Mouse (Mus musculus): ENCODE measurements around the gene Tab1. TPM values are rescaled to one million over a fixed set of nuclear protein-coding genes. Genes with fewer than 3 reads are reported as not detected.
"Not testable (repeated sequence)": the region's sequence is repeated elsewhere in the genome, so short reads cannot be mapped to it uniquely, and the experiment has no call there.

Gene Tab1
- total RNA-seq, 2 experiments from 2014 or later, result 6.0 to 15.7 TPM

DNA sequence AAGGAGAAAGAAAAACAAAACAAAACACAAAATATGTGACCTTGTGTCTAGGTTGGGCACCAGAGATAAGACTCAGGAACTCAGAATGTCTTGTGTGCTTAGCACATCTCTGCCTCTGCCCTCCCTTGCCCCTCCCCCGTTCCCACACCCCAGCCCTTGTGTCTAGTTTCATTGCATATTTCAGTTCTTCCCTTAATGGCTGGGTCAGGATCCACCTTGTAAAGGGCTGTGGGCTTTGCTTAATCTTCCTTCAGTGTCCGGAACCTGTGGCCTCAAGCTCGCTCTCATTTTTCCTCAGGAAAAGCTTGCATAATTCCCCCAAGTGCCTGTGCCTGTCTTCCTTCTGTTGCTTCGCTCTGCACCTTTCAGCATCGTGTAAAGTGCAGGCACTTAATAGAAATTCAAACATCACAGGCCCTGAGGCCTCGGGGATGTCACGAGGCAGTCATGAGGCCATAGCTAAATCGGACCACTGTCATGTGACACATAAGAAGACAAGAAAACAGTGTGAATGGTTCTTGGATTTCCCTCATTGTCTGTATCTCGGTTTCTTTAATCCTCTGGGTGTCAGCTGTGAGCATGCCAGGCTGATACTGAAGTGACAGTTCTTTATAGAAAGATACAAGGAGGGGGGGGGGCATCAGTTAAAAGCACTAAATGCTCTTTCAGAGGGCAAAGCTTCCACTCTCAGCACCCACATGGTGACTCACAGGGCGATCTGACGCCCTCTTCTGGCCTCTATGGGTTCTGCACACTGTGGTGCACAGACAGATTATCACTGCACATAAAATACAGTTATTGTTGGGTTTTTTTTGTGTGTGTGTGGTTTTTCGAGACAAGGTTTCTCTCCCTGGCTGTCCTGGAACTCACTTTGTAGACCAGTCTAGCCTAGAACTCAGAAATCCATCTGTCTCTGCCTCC lies 27.2 kb upstream of the Tab1 start:
- ATAC-seq (replicated peaks; ENCODE audit: poor library complexity), result peak; percentile 71

DNA sequence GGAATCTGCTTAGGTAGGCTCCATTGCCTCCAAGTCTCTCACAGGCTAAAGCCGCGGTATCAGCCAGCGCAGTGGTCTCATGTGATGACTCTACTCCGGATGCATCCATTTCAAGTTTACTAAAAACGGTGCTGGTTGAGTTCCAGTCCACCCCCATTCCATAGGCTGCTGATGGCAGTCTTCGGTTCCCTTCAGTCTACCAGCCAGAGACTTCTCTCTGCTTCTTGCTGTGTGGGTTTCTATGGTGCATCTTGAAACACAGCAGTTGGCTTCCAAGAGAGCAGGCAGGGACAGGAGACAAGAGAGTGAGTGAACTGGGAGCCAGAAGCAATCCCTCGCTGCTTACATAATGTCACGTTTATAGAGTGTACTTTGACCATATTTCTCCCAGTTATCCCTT lies 25.8 kb upstream of the Tab1 start:
- no peak for ATAC-seq (replicated peaks; ENCODE audit: poor library complexity)

DNA sequence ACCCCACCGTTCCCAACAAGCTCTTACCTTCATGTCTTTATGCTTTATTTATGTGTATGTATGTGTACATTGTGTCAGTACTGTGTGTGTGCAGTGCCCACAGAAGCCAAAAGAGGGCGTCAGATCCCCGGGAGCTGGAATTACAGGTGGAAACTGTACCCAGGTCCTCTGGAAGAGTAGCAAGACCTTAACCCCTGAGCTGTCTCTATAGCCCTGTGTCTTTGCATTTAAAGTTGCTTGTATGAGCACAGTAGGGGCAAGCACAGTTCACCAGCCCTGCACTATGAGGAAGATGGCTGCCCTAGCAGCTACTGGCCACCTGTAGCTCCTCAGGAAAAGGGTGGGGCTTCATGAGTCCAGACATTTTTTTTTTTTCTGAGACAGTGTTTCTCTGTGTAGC lies 25.4 kb upstream of the Tab1 start:
- no peak for ATAC-seq (replicated peaks; ENCODE audit: poor library complexity)

DNA sequence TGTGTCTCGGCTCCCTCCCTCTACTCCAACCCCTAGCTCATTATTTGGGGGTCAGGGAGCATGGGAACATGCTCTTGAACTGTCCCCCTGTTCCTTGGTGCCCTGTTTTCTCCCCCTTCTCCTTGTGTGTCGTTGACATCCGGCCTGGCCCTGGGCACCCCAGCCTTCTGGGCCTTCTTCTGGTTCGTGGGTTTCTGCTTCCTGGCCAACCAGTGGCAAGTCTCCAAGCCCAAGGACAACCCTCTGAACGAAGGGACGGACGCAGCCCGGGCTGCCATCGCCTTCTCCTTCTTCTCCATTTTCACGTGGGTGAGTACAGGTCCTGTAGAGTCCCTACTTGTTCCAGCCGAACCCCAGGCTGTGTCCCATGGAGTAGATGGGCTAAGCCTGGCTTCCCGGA lies 21.5 kb upstream of the Tab1 start:
- peak; percentile 23 for ATAC-seq (replicated peaks; ENCODE audit: poor library complexity)

DNA sequence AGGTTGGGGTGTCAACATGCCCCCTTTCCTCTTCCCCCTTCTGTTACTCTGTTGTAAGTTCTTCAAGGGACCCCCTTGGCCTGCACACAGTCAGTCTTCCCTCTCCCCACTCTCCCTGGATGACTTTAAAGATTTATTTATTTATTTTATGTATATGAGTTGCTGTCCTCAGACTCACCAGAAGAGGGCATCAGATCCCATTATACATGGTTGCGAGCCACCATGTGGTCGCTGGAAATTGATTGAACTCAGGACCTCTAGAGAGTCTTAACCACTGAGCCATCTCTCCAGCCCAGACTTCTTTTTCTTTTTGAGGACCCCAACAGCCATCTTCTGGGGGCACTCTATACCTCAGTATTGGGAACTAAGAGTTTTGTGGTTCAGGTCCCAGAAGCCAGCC lies 20.4 kb upstream of the Tab1 start:
- no peak for ATAC-seq (replicated peaks; ENCODE audit: poor library complexity)

DNA sequence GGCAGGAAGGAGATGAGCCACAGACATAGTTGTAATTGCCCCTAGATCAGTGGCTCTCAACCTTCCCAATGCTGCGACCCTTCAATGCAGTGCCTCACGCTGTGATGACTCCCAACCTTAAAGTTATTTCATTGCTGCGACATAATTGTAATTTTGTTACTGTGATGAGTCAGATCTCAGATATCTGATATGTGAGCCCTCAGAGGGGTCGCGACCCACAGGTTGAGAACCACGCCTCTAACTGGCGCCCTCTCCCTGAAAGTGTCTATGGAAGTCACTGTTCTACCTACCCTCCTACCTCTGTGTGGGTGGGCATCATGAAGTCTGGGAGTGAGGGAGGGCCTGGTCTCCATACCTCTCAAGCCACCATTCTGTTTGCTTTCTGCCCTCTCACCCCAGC lies 18.5 kb upstream of the Tab1 start:
- ATAC-seq (replicated peaks; ENCODE audit: poor library complexity), result no peak

DNA sequence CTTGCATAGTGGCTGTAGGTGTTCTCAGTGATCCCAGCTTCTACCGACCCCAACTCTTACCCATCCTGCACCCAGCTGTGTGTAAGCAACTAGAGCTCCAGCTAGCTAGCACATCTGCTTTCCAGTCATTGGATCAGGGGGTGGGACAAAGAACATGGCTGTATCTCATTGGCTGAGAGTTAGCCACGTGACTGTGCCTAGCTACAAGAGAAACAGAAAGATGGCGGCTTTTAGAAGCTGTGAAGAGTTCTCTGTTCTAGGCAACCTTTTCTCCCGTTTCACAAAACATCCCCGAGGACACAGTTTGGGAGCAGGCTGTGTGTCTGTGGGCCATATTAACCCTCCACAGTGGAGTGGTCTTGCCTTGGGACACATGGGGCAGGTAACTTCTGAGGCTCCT lies 17.7 kb upstream of the Tab1 start:
- ATAC-seq (replicated peaks; ENCODE audit: poor library complexity), result no peak

DNA sequence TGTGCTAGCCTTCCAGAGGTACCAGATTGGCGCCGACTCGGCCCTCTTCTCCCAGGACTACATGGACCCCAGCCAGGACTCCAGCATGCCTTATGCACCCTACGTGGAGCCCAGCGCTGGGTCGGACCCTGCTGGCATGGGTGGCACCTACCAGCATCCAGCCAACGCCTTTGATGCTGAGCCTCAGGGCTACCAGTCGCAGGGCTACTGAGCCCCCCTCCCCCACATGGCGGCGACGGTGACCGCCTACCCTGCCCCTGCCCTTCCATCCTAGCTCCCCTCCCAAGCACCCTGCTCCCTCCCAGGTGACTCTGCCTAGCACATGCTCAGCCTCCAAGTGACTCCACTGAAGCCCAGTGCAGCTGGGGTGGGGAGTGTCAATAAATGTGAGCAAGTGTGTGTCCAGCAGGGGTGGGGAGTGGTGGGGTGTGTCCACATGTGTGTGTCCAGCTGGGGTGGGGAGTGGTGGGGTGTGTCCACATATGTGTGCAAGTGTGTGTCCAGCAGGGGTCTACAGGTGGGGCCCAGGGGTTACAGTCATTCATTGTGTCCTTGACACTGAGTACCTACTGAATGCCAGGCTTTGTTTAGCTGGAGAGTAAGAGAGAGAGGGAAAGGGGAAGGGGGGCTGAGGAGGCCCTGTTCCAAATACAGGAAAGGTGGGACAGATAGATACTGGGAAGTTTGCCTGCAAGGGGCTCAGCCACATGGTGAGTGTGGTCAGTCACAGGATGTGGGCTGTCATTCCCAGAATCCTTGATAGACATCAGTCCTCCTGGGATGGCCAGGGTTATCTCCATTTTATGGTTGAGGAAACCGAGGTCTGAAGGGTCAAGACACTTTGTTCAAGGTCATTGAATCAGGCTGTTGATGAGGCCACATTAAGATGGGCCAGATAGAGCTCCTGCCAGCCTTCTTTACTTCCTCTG lies 16.8 kb upstream of the Tab1 start:
- no peak for ATAC-seq (replicated peaks; ENCODE audit: poor library complexity)

DNA sequence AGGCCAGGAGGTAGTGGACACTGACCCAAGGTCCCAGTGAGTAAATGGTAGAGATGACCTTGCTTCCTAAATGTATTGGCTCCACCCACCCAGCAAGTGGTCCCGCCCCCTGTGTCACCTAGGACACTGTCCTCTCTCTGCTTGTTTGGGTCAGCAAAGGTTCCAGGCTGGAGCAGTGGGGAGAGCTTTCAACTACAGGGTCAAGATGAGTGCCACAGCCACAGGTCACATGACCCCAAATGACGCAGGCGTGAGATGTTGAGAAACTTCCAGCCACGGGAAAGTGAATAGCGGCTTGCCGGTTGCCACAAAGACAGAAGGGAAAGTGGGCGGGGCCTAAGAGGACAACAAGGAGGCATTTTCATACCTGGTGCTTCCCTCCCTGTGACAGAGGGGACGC lies 15.8 kb upstream of the Tab1 start:
- ATAC-seq (replicated peaks; ENCODE audit: poor library complexity), result peak; percentile 59

DNA sequence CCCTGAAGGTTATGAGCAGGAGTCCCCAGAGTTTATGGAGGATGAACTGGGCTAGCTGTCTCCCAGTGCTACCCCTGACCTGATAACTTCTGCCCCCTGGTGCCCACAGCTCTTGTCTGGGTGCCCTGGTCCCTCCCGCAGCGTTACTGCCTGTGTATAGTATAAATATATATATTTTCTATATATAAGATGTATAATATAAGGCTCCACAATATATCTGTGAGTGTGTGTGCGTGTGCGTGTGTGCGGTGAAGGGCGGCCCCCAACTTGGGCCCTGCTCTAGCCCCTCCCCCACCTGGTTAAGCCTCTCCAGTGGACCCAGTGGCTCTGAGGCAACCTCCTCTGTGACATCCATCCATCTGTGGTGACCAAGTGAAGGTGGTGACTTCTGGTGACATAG lies 13.9 kb upstream of the Tab1 start:
- no peak for ATAC-seq (replicated peaks; ENCODE audit: poor library complexity)

DNA sequence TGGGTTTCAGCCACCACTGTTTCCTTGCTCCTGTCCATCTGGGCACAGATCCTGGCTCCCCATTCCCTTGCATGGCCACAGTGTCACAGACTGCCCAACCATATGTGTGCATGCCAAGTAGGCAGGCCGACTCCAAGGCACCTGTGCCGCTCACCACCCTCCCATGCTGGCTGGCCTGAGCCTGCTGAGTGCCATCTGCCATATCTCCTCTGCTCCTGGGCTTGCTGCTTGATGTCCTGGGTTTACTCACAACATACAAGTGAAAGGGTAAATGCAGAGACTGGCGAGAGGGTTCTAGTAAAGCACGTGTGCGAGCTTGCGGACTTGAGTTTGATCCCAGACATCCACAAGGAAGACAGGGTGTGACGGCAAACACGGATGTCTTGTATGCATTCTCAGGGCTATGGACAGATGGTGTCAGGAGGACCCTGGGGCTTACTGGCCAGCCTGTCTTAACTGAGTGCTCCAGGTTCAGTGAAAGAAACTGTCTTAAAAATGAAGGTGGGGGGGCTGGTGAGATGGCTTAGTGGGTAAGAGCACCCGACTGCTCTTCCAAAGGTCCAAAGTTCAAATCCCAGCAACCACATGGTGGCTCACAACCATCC lies 11.1 kb upstream of the Tab1 start:
- no peak for ATAC-seq (replicated peaks; ENCODE audit: poor library complexity)

DNA sequence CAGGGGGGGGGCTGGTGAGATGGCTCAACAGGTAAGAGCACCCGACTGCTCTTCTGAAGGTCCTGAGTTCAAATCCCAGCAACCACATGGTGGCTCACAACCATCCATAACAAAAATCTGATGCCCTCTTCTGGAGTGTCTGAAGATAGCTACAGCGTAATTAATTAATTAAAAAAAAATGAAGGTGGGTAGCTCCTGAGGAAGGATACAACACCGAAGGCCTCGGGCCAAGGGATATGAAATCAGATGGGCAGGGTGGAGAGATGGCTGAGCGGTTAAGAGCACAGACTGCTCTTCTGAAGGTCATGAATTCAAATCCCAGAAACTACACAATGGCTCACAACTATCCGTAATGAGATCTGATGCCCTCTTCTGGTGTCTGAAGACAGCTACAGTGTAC lies 10.5 kb upstream of the Tab1 start:
- ATAC-seq (replicated peaks; ENCODE audit: poor library complexity), result not testable (repeated sequence)

DNA sequence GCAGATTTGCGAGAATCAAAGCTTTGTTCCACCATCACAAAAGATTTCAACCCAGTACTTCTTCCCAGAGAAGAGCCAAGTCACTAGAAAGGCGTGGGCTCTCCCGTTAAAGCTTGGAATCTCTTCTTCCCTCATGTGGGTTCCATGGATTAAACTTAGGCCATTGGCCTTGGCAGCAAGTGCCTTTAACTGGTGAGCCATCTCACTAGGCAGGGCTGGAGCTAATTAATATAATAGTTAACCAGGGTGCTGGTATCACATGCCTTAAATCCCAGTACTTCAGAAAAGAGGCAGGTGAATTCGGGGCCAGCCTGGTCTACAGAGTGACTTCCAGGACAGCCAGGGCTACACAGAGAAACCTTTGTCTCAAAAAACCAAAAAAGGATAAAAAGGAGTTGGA lies 8.3 kb upstream of the Tab1 start:
- ATAC-seq (replicated peaks; ENCODE audit: poor library complexity), result no peak

DNA sequence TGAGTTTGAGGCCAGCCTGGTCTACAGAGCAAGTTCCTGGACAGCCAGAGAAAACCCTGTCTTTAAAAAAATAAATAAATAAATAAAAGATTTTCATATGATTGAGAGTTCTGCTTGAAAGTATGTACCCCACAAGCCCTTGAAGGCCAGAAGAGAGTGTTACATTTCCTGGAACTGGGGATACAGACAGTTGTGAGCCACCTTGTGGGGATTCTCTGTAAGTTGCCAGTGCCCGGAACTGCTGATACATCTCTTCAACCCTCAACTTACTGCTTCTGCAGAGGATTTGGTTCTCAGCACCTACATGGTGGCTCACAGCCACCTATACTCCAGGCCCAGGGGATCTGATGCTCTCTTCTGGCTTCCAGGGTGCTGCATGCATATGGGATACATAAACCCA lies 5.7 kb upstream of the Tab1 start:
- ATAC-seq (replicated peaks; ENCODE audit: poor library complexity), result peak; percentile 77

DNA sequence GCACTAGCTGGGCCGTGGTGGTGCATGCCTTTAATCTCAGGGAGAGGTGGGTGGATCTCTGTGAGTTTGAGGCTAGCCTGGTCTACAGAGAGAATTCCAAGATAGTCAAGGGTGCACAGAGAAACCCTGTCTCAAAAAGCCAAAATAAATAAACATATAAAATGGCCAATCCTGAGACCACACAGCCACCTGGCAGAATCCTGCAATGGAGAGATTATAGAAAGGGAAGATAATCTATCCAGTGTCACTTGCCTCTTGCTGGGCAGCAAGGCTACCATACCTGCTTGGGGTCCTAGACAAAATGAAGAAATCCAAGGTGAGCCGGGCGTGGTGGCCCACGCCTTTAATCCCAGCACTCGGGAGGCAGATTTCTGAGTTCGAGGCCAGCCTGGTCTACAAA lies 2.9 kb upstream of the Tab1 start:
- ATAC-seq (replicated peaks; ENCODE audit: poor library complexity), result no peak

DNA sequence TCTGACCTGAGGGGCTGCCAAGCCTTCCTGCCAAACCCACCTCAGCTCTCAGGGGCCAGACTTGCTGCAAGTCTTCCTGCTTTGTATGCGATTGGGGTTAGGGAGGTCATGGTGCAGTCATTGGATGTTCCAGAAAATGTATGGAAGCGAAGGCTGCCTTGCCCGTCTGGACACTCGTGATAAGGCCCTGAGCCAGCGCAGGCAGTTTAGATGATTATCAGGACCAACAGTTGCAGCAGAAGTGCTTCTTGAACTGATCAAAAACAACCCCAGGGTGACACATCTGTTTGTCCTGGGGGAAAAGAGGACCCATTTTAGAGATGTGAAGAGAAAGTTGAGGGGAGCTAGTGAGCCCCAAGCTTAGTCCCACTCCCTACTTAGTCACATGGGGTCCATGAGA lies 2.2 kb upstream of the Tab1 start:
- ATAC-seq (replicated peaks; ENCODE audit: poor library complexity), result peak; percentile 45

DNA sequence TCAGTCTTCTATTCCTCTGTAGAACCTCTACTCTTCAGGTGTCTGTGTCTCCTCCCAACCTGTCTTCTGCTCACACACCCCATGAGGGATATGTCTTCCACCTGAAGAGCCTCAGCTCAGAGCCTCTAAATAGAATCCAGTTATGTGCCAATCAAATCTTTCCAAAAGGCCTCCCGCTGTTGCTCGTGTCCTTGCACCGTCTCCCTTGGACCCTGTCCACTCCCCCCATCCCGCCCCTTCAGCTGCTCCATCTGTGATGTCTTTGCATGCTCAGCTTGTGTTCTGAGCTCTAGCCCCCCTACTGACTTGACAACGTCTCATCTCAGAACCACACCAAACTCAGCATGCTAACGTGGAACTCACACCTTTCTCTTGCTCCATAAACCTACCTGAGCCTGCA lies 1.5 kb upstream of the Tab1 start:
- no peak for ATAC-seq (replicated peaks; ENCODE audit: poor library complexity)

DNA sequence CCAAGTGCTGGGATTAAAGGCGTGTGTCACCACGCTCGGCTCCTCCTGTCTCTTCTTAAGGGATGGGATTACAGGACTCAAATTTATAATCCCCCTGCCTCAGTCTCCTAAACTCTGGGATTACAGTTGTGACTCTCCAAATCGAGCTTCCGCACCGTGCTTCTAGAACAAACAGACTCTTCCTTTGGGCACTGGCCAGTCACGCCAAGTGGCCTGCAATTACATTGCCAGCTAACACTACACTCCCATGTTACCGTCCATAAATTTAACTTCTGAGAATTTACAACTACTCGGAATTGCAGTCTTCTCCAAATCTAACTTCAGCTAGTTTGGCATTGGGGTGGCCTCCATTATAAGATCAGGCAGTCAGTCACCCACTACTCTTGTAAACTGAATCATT lies 475 bp upstream of the Tab1 start:
- ATAC-seq (replicated peaks; ENCODE audit: poor library complexity), result no peak

DNA sequence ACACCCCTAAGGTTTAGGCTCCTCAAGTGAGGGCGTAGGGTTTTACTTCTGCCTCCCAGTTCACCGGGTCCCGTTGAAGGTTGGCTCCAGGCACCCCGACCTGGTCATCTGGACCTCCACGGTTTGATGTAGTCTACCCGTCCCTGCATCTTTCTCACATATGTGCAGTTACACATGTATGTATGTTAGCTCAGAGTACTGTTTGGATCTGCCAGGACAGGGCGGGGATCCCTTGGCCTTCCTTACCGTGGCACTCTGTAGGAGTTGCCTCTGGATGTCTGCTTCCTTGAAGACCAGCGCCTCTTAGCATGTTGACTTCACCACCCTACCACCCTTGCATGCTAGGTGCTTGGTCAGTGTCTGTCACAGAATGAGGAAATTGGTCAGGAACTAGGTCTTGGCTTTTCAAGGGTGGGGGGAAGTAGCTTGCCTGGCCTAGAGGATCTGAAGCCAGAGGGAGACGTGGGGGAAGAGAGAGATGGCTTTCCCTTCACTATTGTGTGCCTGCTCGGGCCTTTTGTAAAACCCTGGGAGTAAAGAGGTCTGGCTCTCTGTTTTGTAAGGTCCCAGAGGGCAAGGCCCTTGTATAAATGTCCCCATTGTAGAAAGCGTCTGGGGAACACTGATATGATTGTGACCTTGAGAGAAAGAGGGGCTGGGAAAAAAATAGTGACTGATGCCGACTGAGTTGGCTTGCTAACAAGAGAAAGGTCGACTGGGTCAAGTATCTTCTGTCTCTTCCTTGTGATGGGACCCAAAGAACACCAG lies 939 bp downstream of the Tab1 start:
- peak; percentile 54 for ATAC-seq (replicated peaks; ENCODE audit: poor library complexity)

DNA sequence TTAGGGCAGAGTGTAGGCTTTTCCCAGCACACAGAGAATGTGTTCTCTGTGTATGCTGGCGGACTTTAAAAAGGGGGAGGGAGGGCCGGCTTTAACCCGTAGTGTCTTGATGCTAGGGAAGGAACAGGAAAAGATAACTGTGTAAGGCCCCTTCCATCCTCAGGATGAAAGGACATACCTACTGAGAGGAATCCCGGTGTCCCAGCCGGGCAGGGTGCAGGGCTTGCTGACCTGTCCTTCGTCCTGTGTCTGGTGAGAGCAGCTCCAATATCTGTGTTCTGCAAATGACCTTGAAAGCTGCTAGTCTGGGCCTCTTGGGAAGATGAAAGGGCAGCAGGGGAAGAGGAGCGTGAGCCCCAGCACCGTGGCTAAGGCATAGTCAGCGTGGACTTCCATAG lies 1.5 kb downstream of the Tab1 start:
- no peak for ATAC-seq (replicated peaks; ENCODE audit: poor library complexity)

DNA sequence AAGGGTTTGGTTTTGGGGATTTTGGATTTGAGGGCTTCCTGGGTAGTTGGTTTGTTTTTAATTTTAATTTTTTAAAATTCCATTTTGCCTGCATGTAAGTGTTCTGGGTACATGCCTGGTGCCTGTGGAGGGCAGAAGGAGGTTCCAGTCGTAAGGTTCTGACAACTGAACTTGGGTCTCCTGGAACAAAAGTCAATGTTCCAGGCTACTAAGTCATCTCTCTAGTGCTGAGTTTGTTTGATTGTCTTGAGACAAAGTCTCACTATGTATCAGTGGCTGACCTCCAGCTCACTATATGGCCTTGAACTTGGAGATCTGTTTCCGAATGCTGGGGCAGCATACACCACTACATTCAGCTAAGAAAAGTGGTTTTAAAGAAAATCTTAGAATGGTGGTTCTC lies 2.6 kb downstream of the Tab1 start:
- no peak for ATAC-seq (replicated peaks; ENCODE audit: poor library complexity)
